Mouse (Mus musculus) CD4-positive, CD25-positive, alpha-beta regulatory T cell, adult 2 months (primary cell): Measurements from ENCODE around the gene Snrpb2.

Source experiments
- DNase-seq: peaks from one replicate; pipeline ENCODE4 v3.0.0-alpha.2; 2012; ENCODE audit warnings: low read depth, low spot score

Gene Snrpb2

DNA sequence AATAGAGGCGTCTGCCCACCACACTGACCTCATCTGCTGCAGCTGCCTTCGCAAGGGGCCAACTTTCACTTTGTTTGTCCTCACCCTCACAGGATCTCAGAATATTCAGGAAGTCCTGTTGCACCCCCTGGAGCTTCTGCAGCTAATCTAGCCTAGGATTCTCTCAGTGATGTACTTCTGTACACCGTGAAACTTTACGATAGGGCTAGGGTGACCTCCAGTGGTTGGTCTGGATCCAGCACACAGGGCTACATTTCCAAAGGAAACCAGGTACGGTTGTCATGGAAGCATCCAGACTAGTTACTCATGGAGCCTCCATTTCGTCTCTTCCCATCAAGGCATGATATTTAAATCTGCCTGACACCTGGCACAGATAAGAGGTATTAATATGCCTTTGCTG, 30.9 kb downstream of the Snrpb2 start:
- no peak for DNase-seq

DNA sequence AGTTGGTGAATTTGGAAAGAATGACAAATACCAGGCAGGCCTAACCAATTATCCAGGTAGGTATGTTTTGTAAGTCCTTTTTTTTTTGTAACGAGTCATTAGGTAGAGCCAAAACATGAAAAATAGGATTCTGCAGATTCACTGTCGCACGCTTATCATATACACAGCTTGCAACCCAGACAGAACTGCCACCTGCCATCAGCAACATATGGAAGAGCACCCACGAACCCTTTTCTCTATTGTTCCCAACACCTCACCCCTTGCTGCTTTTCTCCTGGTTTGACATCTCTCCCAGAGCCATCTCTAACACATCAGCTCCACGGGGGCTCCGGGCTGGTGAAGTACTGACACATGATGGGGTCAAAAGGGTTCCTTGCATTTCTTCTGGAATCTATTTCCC, 31.9 kb downstream of the Snrpb2 start:
- DNase-seq = no peak

DNA sequence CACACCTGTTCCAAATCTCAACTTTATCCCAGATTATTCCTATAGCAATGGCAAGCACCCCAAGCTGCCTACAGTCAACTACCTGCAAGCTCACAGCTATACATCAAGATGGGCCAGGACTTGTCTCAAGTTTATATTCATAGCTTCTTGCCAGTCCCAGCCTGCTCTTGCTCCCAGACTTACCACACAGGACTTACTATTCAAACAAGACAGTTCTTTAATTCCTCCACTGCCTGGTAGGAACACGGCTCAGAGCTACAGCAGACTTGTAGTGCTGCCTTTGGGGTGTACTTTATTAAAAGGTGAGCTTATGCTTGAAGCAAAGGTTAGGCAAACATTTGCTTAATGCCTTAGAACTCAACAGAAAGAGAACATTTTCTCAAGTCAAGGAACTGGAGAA, 34.3 kb downstream of the Snrpb2 start:
- DNase-seq = no peak

DNA sequence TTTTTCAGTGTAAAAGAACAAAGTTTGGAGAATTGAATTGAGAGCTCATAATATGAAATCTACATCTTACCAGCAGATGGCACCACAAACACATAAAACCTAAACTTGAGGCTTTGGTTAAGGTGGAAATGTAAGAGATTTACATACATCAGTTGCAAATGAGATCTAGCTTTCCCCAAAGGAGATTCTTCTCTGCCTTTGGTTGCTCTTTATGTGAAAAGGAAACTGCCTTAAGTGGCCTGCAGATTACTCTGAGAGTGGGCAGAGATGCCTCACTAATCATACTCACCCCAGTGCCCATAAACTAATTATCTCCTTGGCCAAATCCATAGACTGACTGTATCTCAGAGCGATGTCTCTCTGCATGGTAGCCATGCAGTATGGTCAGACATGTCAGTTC, 51.0 kb downstream of the Snrpb2 start:
- DNase-seq = peak; percentile 5

DNA sequence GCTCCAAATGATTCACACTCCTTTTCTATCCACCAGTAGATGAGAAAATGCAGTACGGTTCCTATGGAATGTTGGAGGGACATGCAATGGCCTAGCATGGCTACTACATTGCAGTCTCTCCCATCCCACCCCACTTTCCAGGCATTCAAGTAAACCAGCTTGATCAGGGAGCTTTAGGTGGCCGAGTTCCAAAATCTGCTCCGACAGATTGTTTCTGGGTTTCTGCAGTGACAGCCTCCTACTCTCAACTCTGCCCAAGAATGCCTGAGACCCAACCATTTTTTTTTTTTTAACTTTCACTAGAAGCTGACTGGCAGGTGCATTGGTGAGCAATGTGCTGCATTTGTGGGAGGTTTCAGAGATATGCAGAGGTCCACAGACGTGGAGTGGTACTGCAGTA, 51.9 kb downstream of the Snrpb2 start:
- DNase-seq = no peak

DNA sequence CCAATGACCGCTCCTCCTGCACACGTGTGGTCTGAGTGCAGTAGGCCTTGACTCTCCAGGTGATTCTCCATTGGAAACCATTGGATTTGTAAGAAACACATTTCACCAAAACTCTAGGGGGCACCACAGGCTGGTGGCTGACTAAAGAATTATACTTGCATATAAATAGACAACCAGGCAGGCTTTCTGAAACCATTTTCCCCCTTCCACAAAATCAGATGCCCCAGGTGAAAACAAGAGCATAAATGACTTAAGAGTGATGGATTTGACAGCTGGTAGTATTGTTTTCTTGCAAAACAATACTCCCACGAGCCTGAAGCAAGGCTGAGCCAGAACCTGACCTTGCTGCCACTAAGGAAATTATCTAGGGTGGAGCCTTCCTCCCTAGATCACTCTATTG, 54.6 kb downstream of the Snrpb2 start:
- no peak for DNase-seq

DNA sequence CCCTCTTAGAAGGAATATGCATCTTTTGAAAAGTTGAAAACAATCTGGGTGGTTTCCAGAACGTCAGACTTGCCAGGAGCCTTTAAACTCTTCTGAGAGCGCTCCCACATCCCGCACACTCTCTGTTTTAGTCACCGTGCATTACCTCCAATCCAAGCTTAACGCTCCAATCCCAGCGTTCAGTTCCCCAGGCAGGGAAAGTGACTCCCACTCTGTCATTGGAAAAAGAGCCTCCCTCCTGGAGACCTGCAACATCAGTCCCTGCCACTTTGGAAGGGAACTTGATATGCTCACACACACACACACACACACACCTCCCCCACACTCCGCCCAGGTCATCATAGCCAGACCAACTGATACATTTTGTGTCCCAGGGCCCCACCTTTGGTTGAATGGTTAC, 55.4 kb downstream of the Snrpb2 start:
- DNase-seq = no peak
